Mouse (Mus musculus) kidney, adult 2 months (tissue): ENCODE measurements at regions not wholly inside any gene's neighbourhood (a gene's known extent, or its start where the extent isn't known, plus 50 kb on each side); places are given as distances from the start of the nearest gene placed in this dataset.

Source experiments
- CTCF ChIP-seq: fragments of 200-500 bp; conservative IDR thresholded peaks from 2 replicates; pipeline ENCODE4 v1.5.1; 2011; ENCODE audit warnings: low read depth, mild to moderate bottlenecking, control low read depth, low read length, moderate library complexity, mixed read lengths; ENCODE audit not compliant: insufficient read depth, insufficient read length
- POLR2A ChIP-seq: fragments of 200-500 bp; IDR thresholded peaks from one replicate; pipeline ENCODE4 v1.6.1; 2011; ENCODE audit warnings: low read depth, low read length, control low read depth

- TF ChIP-seq CTCF, result no peak
- no peak for TF ChIP-seq POLR2A
These were observed 942.8 kb downstream of the Brinp1 start for GRCm38 (mm10) chr4:68011371-68011770.
